Mouse (Mus musculus) brown adipose tissue, adult 24 weeks (tissue): Measurements from ENCODE around the gene Tmc4. TPM values are rescaled to one million over a fixed set of nuclear protein-coding genes. Genes with fewer than 3 reads are reported as not detected.
"Not testable (repeated sequence)": the region's sequence is repeated elsewhere in the genome, so short reads cannot be mapped to it uniquely, and the experiment has no call there.

Experiments
- H3K27ac ChIP-seq: fragments of 200-500 bp; replicated peaks from 2 replicates; pipeline ENCODE4 v1.5.1; 2012; ENCODE audit warnings: low read depth, mild to moderate bottlenecking, low read length
- H3K4me1 ChIP-seq: fragments of 200-500 bp; 2 replicates; pipeline ENCODE4 v1.6.1; 2012; ENCODE audit warnings: low read length, mixed read lengths; ENCODE audit not compliant: control insufficient read depth, insufficient read depth, insufficient read length
- H3K4me3 ChIP-seq: fragments of 200-500 bp; 2 replicates; pipeline ENCODE4 v1.5.1; 2012; ENCODE audit warnings: low read depth, mild to moderate bottlenecking, low read length, moderate library complexity; ENCODE audit not compliant: insufficient read depth
- polyA plus RNA-seq: library from polyadenylated mRNA; stranded (reverse); fragments of >200 nt; gene quantifications from 2 replicates; pipeline ENCODE4 v1.2.4, GENCODE M21; 2012; ENCODE audit not compliant: missing spikeins, insufficient read depth, insufficient read length

Gene Tmc4
- 0.67 TPM in 1 of 2 replicates, not detected in the other for polyA plus RNA-seq

DNA sequence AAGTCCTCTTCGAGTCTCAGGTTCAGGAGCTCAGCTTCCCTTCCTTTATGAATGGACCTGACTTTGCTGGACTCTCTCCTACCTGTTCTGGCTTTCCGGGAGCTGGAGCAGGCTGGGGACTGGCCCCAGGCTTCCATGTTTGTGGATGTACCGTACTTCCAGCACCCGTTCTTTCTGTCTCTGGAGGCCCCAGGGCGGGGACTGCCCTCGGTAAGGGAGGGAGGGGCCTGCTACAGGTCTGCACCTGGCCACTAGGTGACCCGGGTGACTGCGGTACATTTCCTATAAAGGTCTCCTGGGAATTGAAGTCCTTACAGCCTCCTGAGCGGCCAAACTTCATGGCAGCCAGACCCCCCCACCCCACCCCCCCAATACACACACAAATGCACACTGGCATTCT lies at the start of gene Tmc4:
Gene Tmc4 (minus strand): TSS at position 212 of the 400 bp plus-strand sequence.
- Histone ChIP-seq H3K4me3 (no peak within 1 kb of the TSS), H3K4me1 (no peaks in the 10 kb centered on the region), H3K27ac (no peak within 1 kb of the TSS)

DNA sequence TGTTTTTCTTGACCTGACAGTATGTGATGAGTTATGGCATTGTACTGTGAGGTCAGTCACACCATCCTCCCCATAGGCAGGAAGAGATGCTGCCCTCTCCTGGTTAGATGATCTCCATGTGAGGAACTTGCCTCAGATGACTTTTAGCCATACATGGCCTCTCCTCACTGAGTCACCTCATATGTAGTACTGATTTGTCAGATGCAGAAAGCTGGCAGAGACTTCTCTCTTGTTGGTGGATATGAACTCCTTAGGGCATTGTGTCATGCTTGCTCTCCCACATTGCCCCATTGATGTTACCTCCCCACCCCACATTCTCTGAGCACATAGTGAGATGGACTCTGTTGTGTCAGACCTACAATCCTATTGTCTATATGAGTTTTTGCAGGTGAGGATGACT lies 48.1 kb upstream of the Tmc4 start:
- H3K4me3 ChIP-seq, H3K4me1 ChIP-seq, H3K27ac ChIP-seq: not testable (repeated sequence)

DNA sequence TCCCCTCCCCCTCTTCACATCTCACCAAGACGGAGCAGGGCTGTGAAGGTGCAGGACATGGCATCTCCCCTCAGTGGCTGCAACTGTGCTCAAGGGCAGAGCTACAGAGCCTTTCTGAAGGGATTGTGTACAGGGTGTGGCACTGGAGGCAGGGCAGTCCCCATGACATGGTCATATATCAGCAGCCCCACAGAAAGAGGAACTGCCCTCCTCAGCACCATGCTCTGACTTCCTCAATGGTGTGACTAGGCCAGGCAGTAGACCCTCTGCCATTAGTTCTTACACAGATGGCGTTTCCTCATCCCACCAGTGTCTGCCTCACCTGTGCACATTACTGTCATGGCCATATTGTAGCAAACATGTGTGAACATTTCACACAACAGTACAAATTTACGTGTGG lies 42.9 kb upstream of the Tmc4 start, which contains the start of gene Pirb:
Gene Pirb (minus strand): TSS at position 124 of the 400 bp plus-strand sequence.
- not testable (repeated sequence) for H3K4me1 ChIP-seq, H3K4me3 ChIP-seq, H3K27ac ChIP-seq

DNA sequence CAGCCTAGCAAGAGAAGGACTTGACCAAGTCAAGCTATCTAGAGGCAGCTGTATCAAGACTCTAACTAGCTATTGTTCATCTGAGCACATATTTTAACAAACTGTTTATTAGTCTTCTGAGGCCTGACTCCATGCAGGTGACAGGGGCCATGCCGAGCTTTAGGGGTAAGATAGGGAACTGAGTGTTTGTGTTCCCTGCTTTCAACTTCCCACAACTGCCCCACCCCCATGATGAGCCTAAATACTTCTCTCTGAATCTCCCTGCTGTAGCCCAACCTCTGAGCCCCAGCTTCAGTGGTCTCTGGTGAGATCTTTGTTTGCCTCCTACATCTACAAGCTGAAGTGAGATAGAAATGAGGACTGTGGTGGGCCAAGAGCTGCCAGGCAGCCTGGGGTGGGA lies 37.9 kb upstream of the Tmc4 start:
- H3K27ac ChIP-seq, result no peak overlapping the region
- no peak overlapping the region for H3K4me3 ChIP-seq
- peaks cover 2% of the 10 kb centered on the region; the same call in 1 of the 2 replicates for H3K4me1 ChIP-seq

DNA sequence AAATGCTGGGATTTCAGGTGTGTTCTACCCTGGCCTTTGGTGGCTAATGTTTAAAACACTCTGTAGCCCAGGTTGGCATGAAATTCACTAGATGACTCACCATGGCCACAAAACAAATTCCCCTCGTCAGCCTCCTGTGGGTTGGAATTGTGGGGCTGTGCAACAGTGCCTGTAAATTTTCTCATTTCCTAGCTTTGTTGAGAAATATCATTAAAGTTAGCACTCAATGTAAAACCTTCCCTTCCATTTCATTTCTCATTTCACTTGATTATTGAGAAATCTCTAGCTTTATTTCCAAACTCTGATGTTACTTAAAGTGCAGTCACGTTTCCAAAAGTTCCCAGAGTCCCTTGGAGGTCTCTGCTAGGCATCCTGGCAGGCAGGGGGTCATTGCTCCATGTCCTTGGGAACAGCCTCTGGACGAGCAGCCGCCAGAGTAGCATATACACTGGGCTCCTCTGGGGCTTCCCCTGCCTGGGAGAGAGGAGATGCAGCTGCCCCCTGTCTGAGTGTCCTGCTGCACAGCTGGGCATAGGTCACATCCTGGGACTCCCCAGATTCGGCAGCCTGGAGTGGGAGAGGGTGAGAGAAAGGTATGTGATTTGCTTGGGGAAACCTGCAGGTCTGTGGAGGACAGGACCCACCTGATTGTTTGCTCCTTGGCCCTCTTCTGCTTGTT lies 35.0 kb upstream of the Tmc4 start:
- H3K4me1 ChIP-seq, result peaks cover 2% of the 10 kb centered on the region; the same call in 1 of the 2 replicates
- H3K4me3 ChIP-seq, result no peak overlapping the region
- peak overlapping the region; percentile 78 for H3K27ac ChIP-seq

DNA sequence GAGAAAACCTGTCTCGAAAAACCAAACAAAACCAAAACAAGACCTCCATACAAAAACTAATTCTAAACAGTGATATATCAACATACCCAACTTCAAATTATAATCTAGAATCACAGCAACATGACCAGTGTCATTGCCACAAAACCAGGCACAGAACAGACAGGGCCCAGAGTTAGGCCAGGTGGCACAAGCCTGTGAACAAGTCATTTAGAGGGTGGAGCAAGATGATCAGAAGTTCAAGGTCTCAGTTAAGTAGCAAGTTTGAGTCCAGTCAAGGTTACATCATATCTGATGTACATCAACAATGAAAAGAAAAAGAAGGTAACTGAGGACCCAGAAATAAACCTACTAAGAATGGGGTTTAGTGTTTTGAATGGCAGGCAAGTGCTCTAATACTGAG lies 31.6 kb upstream of the Tmc4 start:
- Histone ChIP-seq H3K4me1 (peaks cover 2% of the 10 kb centered on the region), H3K27ac (0 out of 2 replicates have a peak overlapping the region, but pooled peaks have one; percentile 1), H3K4me3 (no peak overlapping the region)

DNA sequence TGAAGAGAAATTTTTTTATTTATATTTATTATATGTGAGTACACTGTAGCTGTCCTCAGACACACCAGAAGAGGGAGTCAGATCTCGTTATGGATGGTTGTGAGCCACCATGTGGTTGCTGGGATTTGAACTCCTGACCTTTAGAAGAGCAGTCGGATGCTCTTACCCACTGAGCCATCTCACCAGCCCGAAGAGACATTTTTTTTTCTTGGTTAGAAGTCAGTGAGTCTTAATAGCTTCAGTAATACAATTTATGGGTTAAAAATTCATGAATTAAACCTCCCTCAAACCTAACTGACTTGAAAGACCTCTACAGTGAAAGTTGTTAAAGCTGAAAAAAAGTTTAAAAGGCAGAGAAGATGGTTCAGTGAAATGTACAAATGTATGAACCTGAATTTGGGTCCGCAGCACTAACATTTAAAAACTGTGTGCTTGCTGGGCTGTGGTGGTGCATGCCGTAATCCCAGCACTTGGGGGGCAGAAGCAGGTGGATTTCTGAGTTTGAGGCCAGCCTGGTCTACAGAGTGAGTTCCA lies 31.2 kb upstream of the Tmc4 start:
- not testable (repeated sequence) for H3K4me1 ChIP-seq, H3K27ac ChIP-seq, H3K4me3 ChIP-seq

DNA sequence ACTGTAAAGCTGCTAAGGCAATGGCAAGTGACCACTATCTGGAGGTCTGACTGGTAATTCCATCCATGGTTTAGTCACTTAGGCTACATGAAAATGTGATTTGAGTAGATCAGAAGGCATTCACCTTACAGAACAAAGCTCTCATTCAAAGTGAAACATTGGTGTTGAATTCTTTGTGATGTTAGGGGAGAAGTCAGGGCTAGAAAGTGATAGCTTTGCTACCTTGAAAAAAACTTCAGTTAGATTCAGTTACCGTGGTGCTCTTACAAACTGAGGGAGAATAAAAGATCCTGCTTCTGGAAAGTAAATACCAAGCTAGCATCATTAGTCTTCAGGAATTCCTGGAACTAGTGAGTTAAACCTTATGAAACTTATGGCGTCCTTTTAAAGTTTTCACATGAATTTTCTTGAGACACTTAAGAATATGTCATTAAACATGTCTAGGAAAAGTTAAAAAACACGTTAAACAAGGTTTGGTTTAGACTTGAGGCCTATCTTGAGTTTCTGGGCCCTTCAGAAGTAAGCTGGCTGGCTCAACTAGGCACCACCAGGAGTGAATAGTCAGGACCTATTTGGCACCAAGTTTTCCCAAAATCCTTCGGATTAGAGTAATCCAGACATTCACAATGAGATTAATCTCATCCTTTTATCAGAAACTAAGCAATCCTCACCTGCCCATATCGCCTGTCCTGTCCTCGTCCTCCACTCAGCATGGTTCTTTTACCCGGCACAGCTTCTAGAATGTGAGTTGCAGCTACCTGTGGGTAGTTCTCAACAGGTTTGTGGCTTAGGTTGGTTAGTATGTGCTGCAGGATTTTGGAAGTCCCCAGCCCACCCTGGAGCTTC lies 30.4 kb upstream of the Tmc4 start:
- H3K4me3 ChIP-seq, result no peak overlapping the region
- peaks cover 2% of the 10 kb centered on the region for H3K4me1 ChIP-seq
- H3K27ac ChIP-seq, result no peak overlapping the region

DNA sequence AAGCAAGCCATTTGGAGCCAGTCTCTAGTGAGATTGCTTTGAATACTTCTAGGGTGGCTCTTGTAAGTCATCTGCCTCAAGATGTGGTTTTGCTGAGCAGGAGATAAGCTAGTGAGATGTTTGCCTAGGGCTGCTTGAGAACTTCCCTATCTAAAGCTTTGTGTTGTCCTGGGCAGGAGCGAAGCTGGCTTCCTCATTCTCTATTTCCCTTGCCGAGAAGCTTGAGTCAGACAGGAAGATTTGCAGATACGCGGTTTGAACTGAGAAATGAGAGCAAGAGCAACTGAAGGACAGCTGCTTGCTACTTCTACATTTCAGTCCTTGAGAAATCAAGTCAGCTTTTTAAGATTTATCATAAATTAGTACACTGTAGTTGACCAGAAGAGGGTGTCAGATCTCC lies 29.7 kb upstream of the Tmc4 start:
- Histone ChIP-seq H3K4me3 (no peak overlapping the region), H3K4me1 (peaks cover under 1% of the 10 kb centered on the region), H3K27ac (0 out of 2 replicates have a peak overlapping the region, but pooled peaks have one; percentile 17)

DNA sequence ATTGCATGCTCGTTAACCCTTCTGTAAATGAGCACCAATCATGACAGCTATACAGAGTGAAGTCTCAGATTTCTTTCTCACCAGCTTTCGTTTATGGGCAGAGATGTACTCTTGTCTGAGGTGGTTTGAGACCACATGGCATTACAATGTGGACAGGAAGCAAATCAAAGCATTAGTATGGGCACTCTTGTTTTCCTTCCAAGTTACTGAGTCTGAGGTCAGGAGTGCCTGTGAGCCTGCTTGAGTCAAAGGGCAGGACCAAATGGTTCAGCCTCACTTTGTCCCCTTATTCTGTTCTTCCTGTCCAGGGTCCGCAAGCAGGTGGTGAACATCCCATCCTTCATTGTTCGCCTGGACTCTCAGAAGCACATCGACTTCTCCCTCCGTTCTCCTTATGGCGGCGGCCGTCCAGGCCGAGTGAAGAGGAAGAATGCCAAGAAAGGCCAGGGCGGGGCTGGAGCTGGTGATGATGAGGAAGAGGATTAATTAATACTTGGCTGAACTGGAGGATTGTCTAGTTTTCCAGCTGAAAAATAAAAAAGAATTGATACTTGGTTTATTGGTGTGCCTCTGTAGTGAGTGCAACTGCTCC lies 29.1 kb upstream of the Tmc4 start:
- Histone ChIP-seq H3K27ac (peak overlapping the region; percentile 23; the same call in 1 of the 2 replicates), H3K4me1 (no peaks in the 10 kb centered on the region; the same call in none of the 2 replicates), H3K4me3 (peak overlapping the region; percentile 51)

DNA sequence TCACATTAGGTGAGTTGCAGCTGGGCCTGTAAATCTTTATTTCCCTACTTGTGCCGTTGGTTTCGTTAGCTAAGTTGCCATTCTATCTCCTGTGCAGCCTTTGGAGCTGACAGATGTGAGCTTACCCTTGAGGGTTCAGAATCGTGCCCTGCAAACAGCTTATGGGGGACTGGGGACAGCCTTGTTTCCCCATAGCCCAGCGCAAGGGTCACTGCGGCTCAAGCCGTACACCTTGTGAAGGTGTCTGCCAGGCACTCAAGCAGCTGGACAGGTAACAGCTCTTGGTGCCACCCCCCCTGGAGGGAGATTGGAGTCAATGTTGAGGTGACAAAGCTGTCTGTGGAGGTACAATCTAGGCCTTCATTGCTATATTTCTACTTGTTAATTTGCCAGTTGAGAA lies 28.6 kb upstream of the Tmc4 start:
- Histone ChIP-seq H3K4me3 (peak overlapping the region; percentile 51), H3K27ac (peak overlapping the region; percentile 23; the same call in 1 of the 2 replicates), H3K4me1 (no peaks in the 10 kb centered on the region; the same call in none of the 2 replicates)

DNA sequence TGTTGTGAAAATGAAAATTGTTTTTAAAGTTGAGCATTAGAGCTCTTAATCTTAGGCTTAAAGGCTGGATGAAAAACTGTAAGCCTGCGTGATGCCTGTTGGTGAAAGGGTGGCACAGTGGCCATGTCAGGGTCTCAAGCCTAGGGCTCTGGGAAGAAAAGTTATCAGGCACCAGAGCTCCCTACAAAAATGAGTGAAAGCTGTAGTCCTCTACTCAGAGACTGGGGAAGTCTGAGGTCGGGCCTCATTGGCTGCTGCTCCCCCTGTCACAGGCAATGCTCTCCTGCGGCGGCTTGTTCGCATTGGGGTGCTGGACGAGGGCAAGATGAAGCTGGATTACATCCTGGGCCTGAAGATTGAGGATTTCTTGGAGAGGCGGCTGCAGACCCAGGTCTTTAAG lies 28.1 kb upstream of the Tmc4 start:
- Histone ChIP-seq H3K4me3 (peak overlapping the region; percentile 51), H3K27ac (peak overlapping the region; percentile 44; the same call in 1 of the 2 replicates)
- H3K4me1 ChIP-seq, result not testable (repeated sequence)

DNA sequence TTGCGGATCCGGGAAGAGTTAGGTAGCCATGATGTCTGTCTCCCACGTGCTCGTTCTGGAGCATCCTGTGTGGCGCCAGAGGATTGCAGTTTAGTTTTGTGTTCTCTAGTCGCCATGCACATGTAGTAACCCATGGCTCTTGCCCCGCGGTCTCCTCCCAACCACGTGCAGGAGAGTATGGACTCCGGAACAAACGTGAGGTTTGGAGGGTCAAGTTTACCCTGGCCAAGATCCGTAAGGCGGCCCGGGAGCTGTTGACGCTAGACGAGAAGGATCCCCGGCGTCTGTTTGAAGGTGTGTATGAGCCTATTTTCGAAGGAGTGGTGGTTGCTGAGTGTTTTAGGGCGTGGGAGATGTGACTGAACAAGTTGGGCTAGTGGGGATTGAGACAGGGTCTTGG lies 27.1 kb upstream of the Tmc4 start:
- no peaks in the 10 kb centered on the region; the same call in none of the 2 replicates for H3K4me1 ChIP-seq
- peak overlapping the region; percentile 91 for H3K4me3 ChIP-seq
- H3K27ac ChIP-seq, result peak overlapping the region; percentile 95

DNA sequence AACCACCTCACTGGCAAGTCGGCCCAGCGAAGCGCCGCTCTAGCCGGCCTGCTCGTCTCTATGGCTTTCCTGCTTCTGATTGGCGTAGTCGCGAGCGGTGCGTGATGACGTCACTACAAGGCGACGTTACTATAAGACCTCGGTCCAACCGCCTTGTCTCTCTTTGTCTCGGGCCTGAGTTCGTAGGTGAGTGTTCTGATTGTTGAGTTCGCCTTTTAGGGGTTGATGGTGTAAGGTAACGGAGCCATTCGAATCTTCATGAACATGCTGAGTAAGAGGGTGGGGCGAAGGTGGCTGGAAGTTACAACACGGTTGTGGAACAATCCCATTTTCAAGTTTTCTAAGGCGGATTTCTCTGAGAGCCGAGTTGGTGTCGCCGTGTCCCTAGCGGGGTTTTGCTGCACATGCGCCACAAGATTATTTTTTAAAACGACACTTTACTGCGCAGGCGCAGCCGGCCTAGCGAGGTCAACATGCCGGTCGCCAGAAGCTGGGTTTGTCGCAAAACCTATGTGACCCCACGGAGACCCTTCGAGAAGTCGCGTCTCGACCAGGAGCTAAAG lies 26.6 kb upstream of the Tmc4 start, which contains the start of gene Rps9:
Gene Rps9 (plus strand): TSS at position 115 of the 563 bp plus-strand sequence.
- peak within 1 kb of the TSS; percentile 95 for H3K27ac ChIP-seq
- H3K4me1 ChIP-seq, result no peaks in the 10 kb centered on the region; the same call in 1 of the 2 replicates
- peak within 1 kb of the TSS; percentile 91 for H3K4me3 ChIP-seq
